ENCODE assay signal across 8 mouse cellular contexts in the genomic region with DNA sequence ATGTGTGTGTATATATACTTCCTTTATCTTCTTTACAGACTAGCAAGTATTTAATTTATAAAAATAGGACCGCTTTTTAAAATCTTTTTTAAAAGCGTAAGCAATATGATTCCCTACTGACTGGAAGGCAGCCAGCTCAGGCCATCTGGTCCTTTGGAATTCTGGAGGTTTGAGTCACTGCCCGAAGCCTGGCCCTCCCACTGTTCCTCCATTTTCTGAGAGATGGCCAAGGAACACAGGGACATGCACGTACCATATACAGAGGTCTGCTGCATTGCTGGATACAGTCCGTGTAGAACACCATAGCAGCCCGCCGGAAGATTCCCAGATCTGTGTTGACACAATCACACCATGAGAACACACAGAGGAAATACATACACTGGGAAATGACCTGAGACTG.
A peak's percentile ranks its signal among the peaks of the same experiment; 100 is the strongest.
DNase-seq lines count a peak whose midpoint lies in the region; ATAC-seq and TF ChIP-seq lines count a peak whose summit lies in the region.

No protein-coding gene starts in this region.

- peak; percentile 59 for DNase-seq in embryonic facial prominence, embryonic 14.5 days (ENCODE audit: low spot score)
- no peak for DNase-seq in embryonic facial prominence, embryonic 10.5 days (ENCODE audit: low spot score)
- no peak for DNase-seq in lung, adult 2 months
- DNase-seq in heart, postnatal 10 days, result peak; percentile 77 to 79
- DNase-seq in lung, postnatal 4 days, result peak; percentile 23 to 59
- no peak for DNase-seq in urinary bladder, postnatal 10 days (ENCODE audit: low spot score)

- H3K9me3 ChIP-seq in embryonic facial prominence, embryonic 14.5 days (ENCODE audit: control insufficient read depth, low read length), result no peaks in the 10 kb centered on the region
- no peaks in the 10 kb centered on the region for H3K9me3 ChIP-seq in embryonic facial prominence, embryonic 10.5 days
- H3K9me3 ChIP-seq in lung, embryonic 16.5 days (ENCODE audit: control insufficient read depth, low read length), result no peaks in the 10 kb centered on the region
- no peaks in the 10 kb centered on the region for H3K9me3 ChIP-seq in forebrain, embryonic 13.5 days (replicated peaks)

- H3K4me3 ChIP-seq in embryonic facial prominence, embryonic 14.5 days (ENCODE audit: low read depth, low read length), result no peak overlapping the region
- no peak overlapping the region for H3K4me3 ChIP-seq in embryonic facial prominence, embryonic 10.5 days
- H3K4me3 ChIP-seq in lung, embryonic 16.5 days (ENCODE audit: low read length), result no peak overlapping the region
- H3K4me3 ChIP-seq in lung, adult 2 months (replicated peaks; ENCODE audit: extremely low read depth, low read depth, low read length), result no peak overlapping the region
- no peak overlapping the region for H3K4me3 ChIP-seq in forebrain, embryonic 13.5 days

- H3K27me3 ChIP-seq in embryonic facial prominence, embryonic 14.5 days (replicated peaks; ENCODE audit: control insufficient read depth, insufficient read depth, low read length), result no peaks in the 10 kb centered on the region
- H3K27me3 ChIP-seq in embryonic facial prominence, embryonic 10.5 days (replicated peaks; ENCODE audit: low read depth, poor library complexity, severe bottlenecking), result no peaks in the 10 kb centered on the region
- H3K27me3 ChIP-seq in lung, embryonic 16.5 days (ENCODE audit: control insufficient read depth, insufficient read depth, low read depth, low read length), result no peaks in the 10 kb centered on the region
- H3K27me3 ChIP-seq in forebrain, embryonic 13.5 days, result no peaks in the 10 kb centered on the region

- 69% methylated on average over 7 of the region's 7 CpGs for WGBS in embryonic facial prominence, embryonic 14.5 days
- WGBS in embryonic facial prominence, embryonic 10.5 days, result 89% methylated on average over 7 of the region's 7 CpGs
- WGBS in lung, embryonic 16.5 days, result 39% methylated on average over 7 of the region's 7 CpGs
- 55% methylated on average over 7 of the region's 7 CpGs for WGBS in lung, adult 2 months
- 86% methylated on average over 7 of the region's 7 CpGs for WGBS in forebrain, embryonic 13.5 days

- no peak for ATAC-seq in embryonic facial prominence, embryonic 14.5 days (ENCODE audit: low read depth)
- peak; percentile 99 for ATAC-seq in lung, embryonic 16.5 days (ENCODE audit: low read depth)
- no peak for ATAC-seq in forebrain, embryonic 13.5 days

- no peak for TF ChIP-seq CTCF in lung, adult 2 months (IDR thresholded peaks at IDR 0.05; ENCODE audit: insufficient read depth, low read length)

- no peaks in the 10 kb centered on the region for H3K4me1 ChIP-seq in embryonic facial prominence, embryonic 14.5 days (ENCODE audit: control insufficient read depth, insufficient read depth, low read length)
- H3K4me1 ChIP-seq in embryonic facial prominence, embryonic 10.5 days, result no peaks in the 10 kb centered on the region
- H3K4me1 ChIP-seq in lung, embryonic 16.5 days (replicated peaks; ENCODE audit: control insufficient read depth, insufficient read depth, low read length), result no peaks in the 10 kb centered on the region; the same call in 1 of the 2 replicates
- no peaks in the 10 kb centered on the region for H3K4me1 ChIP-seq in lung, adult 2 months (ENCODE audit: control insufficient read depth, insufficient read depth, low read length)
- no peaks in the 10 kb centered on the region for H3K4me1 ChIP-seq in forebrain, embryonic 13.5 days

- TF ChIP-seq POLR2A in lung, adult 2 months (IDR thresholded peaks at IDR 0.05; ENCODE audit: borderline replicate concordance, extremely low read depth, low read depth, low read length), result no peak

- no peak overlapping the region for H3K4me2 ChIP-seq in embryonic facial prominence, embryonic 14.5 days (ENCODE audit: low read depth, low read length)
- no peak overlapping the region for H3K4me2 ChIP-seq in lung, embryonic 16.5 days (ENCODE audit: low read depth, low read length)
- H3K4me2 ChIP-seq in forebrain, embryonic 13.5 days, result no peak overlapping the region

- no peaks in the 10 kb centered on the region for H3K36me3 ChIP-seq in embryonic facial prominence, embryonic 14.5 days (ENCODE audit: control insufficient read depth, insufficient read depth, low read length)
- no peaks in the 10 kb centered on the region for H3K36me3 ChIP-seq in embryonic facial prominence, embryonic 10.5 days (replicated peaks)
- H3K36me3 ChIP-seq in lung, embryonic 16.5 days (ENCODE audit: control insufficient read depth, insufficient read depth, low read length), result no peaks in the 10 kb centered on the region
- H3K36me3 ChIP-seq in forebrain, embryonic 13.5 days (ENCODE audit: poor library complexity, severe bottlenecking), result no peaks in the 10 kb centered on the region

- no peak overlapping the region for H3K9ac ChIP-seq in embryonic facial prominence, embryonic 14.5 days (ENCODE audit: low read depth, low read length)
- no peak overlapping the region for H3K9ac ChIP-seq in lung, embryonic 16.5 days (ENCODE audit: low read length)
- H3K9ac ChIP-seq in forebrain, embryonic 13.5 days, result no peak overlapping the region

- intact Hi-C loops in heart, postnatal 10 days (cut with DNase I), result no loop called here

- H3K27ac ChIP-seq in embryonic facial prominence, embryonic 14.5 days (replicated peaks; ENCODE audit: low read depth, low read length), result no peak overlapping the region
- no peak overlapping the region for H3K27ac ChIP-seq in embryonic facial prominence, embryonic 10.5 days (replicated peaks)
- peak overlapping the region; percentile 83 for H3K27ac ChIP-seq in lung, embryonic 16.5 days (ENCODE audit: low read length)
- H3K27ac ChIP-seq in forebrain, embryonic 13.5 days, result no peak overlapping the region

Comparison
In these comparisons a context has a peak if more than half of its experiments do, and no peak if none do; other contexts are left out.
1. DNase-seq: peak in embryonic facial prominence, embryonic 14.5 days (single experiment), heart, postnatal 10 days (2 of 2) and lung, postnatal 4 days (2 of 2); none in embryonic facial prominence, embryonic 10.5 days (single experiment), lung, adult 2 months (single experiment) and urinary bladder, postnatal 10 days (single experiment).